Mouse (Mus musculus) ES-Bruce4 (cell line): ENCODE measurements around the gene Nek8.
A peak's percentile ranks its signal among the peaks of the same experiment; 100 is the strongest.

Source experiments
- CTCF ChIP-seq: IDR thresholded peaks from one replicate; pipeline ENCODE4 v1.8.1; 2011; ENCODE audit warnings: low read depth, low read length
- POLR2A ChIP-seq: IDR thresholded peaks from one replicate; pipeline ENCODE4 v1.8.1; 2011; ENCODE audit warnings: low read length; ENCODE audit not compliant: insufficient read depth

DNA sequence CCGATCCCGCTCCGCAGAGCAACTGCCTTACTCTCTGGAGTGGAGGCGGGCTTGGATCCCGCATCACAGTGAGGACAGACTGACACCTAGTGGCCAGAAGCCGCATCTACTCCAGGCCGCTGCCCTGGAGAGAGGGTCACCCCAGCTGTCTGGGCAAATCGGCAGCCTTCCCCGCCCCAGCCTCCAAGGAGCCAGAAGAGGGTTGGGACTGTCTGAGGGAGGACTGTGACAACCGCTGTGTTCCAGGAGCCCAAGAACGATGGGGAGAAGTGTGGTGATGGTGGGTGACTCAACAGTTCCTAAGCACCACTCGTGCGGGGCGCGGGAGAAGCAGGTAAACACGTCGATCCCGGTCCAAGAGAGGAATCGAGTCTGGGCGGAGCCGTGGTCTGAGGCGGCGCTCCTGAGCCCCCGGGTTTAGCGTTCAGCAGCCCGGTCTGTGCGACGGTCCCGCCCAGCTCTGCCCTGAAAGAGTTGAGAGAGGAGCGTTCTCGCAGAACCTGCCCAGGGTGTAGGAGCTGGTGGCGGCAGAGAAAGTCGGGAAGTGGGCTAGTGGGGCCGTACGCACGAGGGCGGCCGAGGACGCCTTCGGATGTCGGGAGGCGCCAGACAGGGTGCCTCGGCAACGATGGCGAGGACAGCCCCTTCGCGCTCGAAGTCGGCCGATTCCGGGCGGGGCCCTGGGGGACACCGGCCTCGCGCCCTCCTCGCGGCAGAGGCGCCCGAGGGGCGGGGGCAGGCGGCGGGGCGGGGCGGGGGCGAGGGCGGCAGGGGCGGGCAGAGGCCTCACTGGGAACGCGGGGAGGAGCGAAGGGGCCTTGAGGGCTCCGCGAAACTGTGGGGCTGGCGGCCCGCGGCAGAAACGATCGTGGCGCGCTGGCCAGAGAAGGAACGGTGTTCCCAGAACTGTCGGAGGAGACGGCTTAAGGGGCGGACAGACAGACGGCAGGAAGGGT lies 1.7 kb upstream of the Nek8 start:
- TF ChIP-seq CTCF (peak; percentile 91), POLR2A (peak; percentile 42)
